Mouse (Mus musculus) cerebellum, postnatal 25 days (tissue): ENCODE results near the gene Ttc21b.
A peak's percentile ranks its signal among the peaks of the same experiment; 100 is the strongest.
"Not testable (repeated sequence)": the region's sequence is repeated elsewhere in the genome, so short reads cannot be mapped to it uniquely, and the experiment has no call there.

Experiments used
- DNase-seq, 2 experiments: peaks; one replicate each; pipeline ENCODE4 v3.0.0; 2021; ENCODE audit warnings: mixed read lengths in 2 of 2

Ttc21b gene

GRCm38 (mm10) chr2:66256220-66257131, at the start of gene Ttc21b:
Gene Ttc21b (minus strand): TSS chr2:66256617.
- peak; percentile 97 to 98 for DNase-seq

- DNase-seq, result no peak
Observed at GRCm38 (mm10) chr2:66272551-66272950, 16.1 kb upstream of the Ttc21b start.

GRCm38 (mm10) chr2:66244013-66244412, 12.4 kb downstream of the Ttc21b start:
- no peak for DNase-seq

GRCm38 (mm10) chr2:66240334-66240733, 16.1 kb downstream of the Ttc21b start:
- peak; percentile 38 to 64 for DNase-seq

DNA sequence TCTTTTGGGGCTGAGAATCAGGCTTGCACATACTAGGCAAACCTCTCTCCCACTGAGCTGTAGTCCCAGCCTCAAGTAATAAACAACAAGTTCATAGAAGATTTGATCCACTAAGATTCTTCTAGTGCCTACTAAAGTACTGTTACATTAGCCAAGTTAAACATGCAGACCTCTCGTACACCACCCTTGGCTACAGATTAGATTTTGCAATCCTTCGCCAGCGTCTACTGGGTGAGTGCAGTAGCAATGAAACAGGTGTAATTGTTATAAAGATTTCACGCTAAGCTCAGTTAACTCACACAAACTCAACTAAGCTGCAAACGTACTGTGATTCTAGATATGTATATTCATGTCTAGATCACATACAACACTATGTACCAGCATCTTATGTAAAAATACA, 17.5 kb downstream of the Ttc21b start:
- DNase-seq, result no peak

DNA sequence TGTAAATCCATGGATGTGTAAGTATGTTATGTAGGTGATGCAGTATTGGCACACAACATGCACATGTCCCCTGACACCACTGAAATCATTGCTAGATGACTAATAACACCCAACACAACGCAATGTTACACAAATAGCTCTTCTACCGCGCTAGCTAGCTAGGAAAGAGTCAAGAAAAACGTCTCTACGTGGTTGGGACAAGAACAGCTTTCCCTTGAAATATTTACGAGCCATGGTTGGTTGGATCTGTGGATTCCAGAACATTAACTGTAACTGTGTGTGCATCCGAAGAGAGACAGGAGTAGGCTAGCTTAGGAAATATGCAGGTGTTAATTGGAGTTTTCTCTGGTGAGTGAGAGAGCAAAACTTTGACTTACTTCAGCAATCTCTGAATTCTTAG, 35.5 kb downstream of the Ttc21b start:
- DNase-seq, result no peak

DNA sequence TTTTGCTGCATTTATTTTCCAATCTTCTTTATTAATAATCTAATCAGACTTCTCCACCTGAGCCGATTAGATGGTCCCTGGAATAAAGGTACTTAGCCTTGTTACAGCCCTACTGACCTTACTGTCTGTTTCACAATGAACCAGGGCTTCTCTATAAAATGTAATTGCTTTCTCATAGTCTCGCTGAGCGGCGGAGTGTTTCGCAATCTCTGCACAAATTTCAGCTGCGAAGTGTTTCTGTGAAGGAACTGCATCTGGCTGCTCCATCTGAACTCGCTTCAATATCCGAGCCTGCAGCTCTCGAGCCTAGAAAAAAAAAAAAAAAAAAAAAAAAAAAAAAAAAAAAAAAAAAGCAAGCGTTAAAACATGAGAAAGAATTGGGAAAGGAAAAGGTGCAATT, 46.5 kb downstream of the Ttc21b start:
- no peak for DNase-seq

GRCm38 (mm10) chr2:66209353-66209752, 47.1 kb downstream of the Ttc21b start:
- DNase-seq, result no peak

GRCm38 (mm10) chr2:66206796-66207195, 49.6 kb downstream of the Ttc21b start:
- no peak for DNase-seq

DNA sequence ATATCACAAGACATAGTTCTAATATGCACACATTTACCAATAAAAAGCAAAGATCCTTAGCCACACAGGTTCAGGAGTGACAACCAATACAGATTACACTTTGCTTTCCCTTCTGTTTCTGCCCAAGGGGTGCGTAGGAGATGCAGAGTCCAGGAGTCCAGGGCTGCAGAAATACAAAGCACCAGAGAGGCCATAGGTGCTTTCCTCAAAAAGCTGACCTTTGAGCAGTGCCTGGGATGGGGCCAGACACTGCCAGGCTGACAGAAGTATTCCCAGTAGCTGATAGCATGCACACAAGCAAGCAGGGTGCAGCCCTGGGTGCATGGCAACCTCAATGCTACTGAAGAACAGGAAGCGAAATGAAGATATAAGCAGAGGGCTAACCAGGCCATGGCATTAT, 52.2 kb downstream of the Ttc21b start:
- no peak for DNase-seq

DNA sequence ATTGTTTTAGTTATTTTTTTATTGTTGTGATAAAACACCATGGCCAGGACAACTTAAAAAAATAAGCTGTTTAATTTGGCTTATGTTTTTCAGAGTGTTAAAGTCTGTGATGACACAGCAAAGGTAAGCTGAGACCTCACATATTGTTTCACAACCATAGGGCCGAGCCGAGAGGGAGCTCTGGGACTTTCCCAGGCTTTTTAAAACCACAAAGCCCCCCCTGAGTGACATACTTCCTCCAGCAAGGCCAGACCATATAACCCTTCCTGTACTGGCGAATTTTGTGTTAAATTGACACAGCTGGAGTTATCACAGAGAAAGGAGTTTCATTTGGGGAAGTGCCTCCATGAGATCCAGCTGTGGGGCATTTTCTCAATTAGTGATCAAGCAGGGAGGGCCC, 56.2 kb downstream of the Ttc21b start:
- DNase-seq, result no peak

GRCm38 (mm10) chr2:66191691-66192100, 64.7 kb downstream of the Ttc21b start:
- DNase-seq, result no peak

DNA sequence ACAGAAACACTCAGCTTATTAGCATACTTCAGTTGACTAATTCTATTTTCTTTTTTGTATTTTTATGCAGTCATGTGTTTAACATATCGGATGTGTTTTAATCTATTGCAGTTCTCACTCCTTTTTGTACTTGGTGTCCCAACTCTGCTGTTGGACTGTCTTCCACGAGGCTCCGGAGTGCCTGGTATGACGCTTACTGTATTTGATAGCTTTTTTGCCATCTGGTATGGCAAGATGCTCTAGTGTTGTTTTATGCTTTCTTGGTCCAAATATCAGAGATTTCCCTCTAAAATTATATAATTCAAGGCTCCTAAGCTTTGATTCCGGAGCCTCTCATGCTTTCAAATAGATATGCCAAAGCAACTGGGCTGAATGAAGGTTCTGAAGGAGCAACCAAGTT, 66.3 kb downstream of the Ttc21b start:
- no peak for DNase-seq

DNA sequence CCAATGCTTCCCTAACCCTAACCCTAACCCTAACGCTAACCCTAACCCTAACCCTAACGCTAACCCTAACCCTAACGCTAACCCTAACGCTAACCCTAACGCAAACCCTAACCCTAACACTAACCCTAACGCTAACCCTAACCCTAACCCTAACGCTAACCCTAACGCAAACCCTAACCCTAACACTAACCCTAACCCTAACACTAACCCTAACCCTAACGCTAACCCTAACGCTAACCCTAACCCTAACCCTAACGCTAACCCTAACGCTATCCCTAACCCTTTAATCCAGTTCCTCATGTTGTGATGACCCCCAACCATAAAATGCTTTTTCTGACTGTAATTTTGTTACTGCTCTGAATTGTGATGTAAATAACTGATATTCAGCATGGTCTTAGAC, 67.2 kb downstream of the Ttc21b start:
- DNase-seq, result not testable (repeated sequence)

DNA sequence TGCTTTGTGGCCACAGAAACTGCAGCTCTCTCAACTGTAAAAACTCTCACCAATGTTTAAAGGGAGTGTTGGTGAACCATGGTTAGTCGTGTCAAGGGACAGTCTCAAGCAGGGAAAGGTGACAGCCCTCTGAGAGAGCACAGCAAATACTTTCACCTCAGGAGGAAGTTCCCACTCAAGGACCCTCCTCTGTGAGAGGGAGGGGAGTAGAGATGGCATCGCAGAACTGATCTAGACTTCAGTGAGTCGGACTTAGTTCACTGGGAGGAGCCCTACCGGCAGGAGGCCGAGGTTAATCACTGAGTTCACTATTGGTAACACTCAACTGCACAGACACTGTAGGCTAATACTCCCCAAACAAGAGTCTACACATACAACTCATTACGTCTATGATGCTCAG, 68.9 kb downstream of the Ttc21b start:
- no peak for DNase-seq

DNA sequence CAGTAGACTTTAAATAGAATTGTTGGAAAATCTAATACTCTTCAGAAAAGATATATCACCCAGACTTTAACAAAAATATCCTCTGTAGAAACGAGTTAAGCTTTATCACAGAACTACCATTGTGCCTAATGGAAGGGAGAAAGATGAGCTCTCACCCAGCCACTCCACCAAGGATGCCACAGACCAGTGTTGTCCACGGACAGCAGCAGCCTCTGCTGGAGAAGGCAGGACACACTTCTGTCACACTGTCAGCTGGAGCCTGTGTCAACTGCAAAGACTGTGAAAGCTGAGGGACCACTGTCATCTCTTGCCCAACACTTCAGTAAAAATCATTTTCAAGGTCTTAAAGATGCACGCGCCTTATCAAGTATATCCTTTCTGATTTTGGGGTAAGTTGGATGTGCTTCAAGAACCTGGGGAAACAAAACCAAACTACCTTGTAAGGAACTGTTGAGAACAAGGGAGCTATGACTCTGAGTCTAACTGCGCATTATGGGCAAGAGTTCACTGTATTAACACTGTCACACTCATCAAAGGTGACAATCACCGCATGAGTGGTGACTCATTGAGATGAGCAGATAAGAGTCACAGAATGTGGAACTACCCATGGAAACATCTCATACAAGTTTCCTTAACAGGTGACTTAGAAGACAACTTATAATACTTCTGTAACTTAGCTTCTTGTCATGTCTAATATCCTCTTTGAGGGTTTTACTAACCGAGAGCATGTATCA, 71.8 kb downstream of the Ttc21b start:
- peak in 1 of 2 experiments; percentile 43 for DNase-seq

DNA sequence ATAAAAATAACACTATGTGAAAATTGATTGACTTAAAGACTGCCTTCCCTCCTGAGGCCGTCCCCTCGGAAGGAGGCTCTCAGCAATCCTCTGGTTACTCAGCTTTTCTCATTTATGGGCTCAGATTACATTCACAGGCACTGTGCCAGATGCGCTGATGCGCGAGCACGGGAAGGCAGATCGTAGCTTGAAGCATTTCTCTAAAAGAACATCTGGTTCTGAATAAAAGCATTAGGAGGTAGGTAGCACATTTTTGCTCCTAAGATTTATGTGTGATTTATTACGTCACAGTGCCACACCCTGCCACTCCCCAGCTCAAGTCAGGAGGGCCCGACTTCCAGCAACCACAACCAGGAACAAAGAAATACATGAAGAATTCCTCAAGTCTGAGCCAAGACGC, 76.1 kb downstream of the Ttc21b start:
- DNase-seq, result peak in 1 of 2 experiments; percentile 39

DNA sequence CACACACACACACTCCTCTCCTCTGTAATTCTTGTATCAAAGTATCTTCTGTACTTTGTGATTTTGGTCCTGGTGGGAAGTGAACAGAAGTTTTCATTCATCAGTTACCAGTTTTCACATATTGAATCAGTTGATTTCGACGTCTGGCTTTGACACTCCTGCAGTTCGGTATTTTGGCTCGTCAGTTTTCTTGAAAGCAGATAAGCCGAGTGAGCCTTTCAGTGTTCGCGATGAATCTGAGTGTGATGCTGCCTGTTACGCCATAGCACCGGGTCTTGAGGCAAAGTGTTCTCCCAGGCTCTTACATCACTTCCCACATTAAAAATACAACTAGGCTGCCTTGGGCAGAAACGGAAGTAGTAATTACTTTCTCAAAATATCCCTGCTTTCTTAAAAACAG, 76.6 kb downstream of the Ttc21b start:
- no peak for DNase-seq

DNA sequence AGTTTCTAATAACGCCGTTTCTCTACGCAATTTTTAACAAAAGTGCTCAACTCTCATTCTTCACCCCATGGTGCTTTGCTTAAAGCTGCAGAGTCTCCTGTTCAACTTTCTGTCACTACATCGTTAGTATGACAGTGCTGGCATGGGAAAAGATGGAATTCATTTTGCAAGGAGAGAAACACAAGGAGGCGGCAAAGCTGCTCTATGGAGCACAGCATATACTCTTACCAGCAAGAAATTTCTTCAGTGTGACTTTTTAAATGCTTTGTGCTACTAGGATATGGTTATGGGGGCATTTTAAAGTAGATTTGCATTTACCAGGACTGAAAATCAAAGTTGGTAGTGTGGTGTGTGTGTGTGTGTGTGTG, 77.6 kb downstream of the Ttc21b start:
- no peak for DNase-seq

GRCm38 (mm10) chr2:66177886-66178847, 78.2 kb downstream of the Ttc21b start:
- no peak for DNase-seq

- DNase-seq, result peak; percentile 41 to 46
Observed at GRCm38 (mm10) chr2:66177017-66177416, 79.4 kb downstream of the Ttc21b start.

GRCm38 (mm10) chr2:66173134-66173533, 83.3 kb downstream of the Ttc21b start:
- DNase-seq, result no peak

- no peak for DNase-seq
Observed at GRCm38 (mm10) chr2:66171643-66172042, 84.8 kb downstream of the Ttc21b start.
